Mouse (Mus musculus) erythroblast, embryonic 14.5 days (primary cell): ENCODE measurements around the gene Fosl2.

Source experiments
- GATA1 ChIP-seq: IDR thresholded peaks from 2 replicates; pipeline ENCODE4 v1.6.1; 2012; ENCODE audit warnings: low read length, inconsistent platforms, mixed read lengths
- TAL1 ChIP-seq: IDR thresholded peaks from 3 replicates; pipeline ENCODE4 v1.6.1; 2012; ENCODE audit warnings: low read length, inconsistent platforms, mixed read lengths

- TF ChIP-seq GATA1 = no peak
- no peak for TF ChIP-seq TAL1
Measured at GRCm38 (mm10) chr5:32172188-32172587, 36.6 kb downstream of the Fosl2 start.
